Mouse (Mus musculus) neural tube, embryonic 15.5 days (tissue): Measurements from ENCODE around the gene 6030452D12Rik. TPM values are rescaled to one million over a fixed set of nuclear protein-coding genes. Genes with fewer than 3 reads are reported as not detected.

ENCODE experiments used
- ATAC-seq: fragments of 200-750 bp; cut with Nextera tagmentation; 2 replicates; pipeline ENCODE4 v1.8.0; 2017; ENCODE audit warnings: mild to moderate bottlenecking, moderate TSS enrichment, moderate library complexity; ENCODE audit not compliant: low FRiP score
- H3K27ac ChIP-seq: fragments of 300-500 bp; sonication (generic); replicated peaks from 2 replicates; pipeline ENCODE4 v1.5.1; 2015; ENCODE audit warnings: mild to moderate bottlenecking, inconsistent platforms
- H3K27me3 ChIP-seq: fragments of 300-500 bp; sonication (generic); replicated peaks from 2 replicates; pipeline ENCODE4 v1.6.1; 2015; ENCODE audit warnings: inconsistent platforms
- H3K36me3 ChIP-seq: fragments of 300-500 bp; sonication (generic); 2 replicates; pipeline ENCODE4 v1.6.1; 2015; ENCODE audit warnings: inconsistent platforms
- H3K4me1 ChIP-seq: fragments of 300-500 bp; sonication (generic); 2 replicates; pipeline ENCODE4 v1.6.1; 2015; ENCODE audit warnings: inconsistent platforms
- H3K4me2 ChIP-seq: fragments of 300-500 bp; sonication (generic); 2 replicates; pipeline ENCODE4 v1.6.1; 2015; ENCODE audit warnings: inconsistent platforms, mild to moderate bottlenecking, moderate library complexity
- H3K4me3 ChIP-seq: fragments of 300-500 bp; sonication (generic); replicated peaks from 2 replicates; pipeline ENCODE4 v1.5.1; 2015; ENCODE audit warnings: mild to moderate bottlenecking, inconsistent platforms
- H3K9ac ChIP-seq: fragments of 300-500 bp; sonication (generic); replicated peaks from 2 replicates; pipeline ENCODE4 v1.6.1; 2015; ENCODE audit warnings: mild to moderate bottlenecking, inconsistent platforms
- H3K9me3 ChIP-seq: fragments of 300-500 bp; sonication (generic); replicated peaks from 2 replicates; pipeline ENCODE4 v1.6.1; 2016; ENCODE audit warnings: inconsistent platforms
- WGBS: fragments of 180-500 bp; shearing (Covaris S2); methylation state at CpG from one replicate; pipeline ENCODE4 v1.1.7; 2015; ENCODE audit warnings: mixed read lengths; 5-methylcytosine and 5-hydroxymethylcytosine counted together
- polyA plus RNA-seq: library from polyadenylated mRNA; unstranded; fragments of >200 nt; fragmentation: Nextera tagmentation; extraction: Ambion mirVana; gene quantifications from 2 replicates; pipeline ENCODE4 v1.2.1, GENCODE M21; 2015

Gene 6030452D12Rik
- polyA plus RNA-seq, result not detected in 2 replicates

DNA sequence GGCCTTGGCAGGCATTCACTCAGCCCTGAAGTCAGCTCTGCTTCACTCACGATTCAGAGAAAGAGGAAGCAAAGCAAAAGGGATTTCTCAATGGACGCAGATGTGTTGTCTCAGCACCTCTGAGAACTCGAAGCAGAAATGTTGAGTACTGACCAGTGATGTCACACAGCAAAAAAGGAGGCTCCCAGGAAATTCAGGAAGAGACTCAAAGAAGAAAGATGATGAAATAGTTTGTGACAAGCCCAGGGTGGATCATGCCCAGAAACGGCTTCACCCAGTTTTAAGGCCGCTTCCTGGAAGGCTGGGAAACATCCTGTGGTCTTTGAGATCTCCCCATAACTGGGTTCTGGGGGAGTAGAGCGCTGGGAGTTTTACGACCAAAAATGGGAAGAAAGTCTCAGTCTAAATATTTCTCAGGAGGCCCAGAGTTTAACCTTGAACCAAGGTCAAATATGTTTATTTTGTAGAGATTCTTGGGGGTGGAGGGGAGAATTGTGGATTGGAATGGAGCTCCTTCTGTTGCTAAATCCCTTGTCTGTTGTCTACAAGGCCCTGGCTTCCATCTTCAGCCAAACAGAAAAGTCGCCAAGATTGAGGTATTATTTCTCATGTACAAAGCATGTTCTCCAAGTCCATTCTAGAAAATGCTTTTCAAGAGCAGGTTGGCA lies at the start of gene 6030452D12Rik:
6030452D12Rik (plus strand) TSS at position 505 of the 668 bp plus-strand sequence.
- WGBS, result 79% methylated on average over 8 of the region's 8 CpGs
- no peak for ATAC-seq
- no peak within 1 kb of the TSS for H3K9ac ChIP-seq
- H3K4me1 ChIP-seq, result peaks cover under 1% of the 10 kb centered on the region; the same call in 1 of the 2 replicates
- no peak within 1 kb of the TSS for H3K4me2 ChIP-seq
- no peak within 1 kb of the TSS for H3K27ac ChIP-seq
- H3K9me3 ChIP-seq, result no peaks in the 10 kb centered on the region
- no peak within 1 kb of the TSS for H3K4me3 ChIP-seq
- H3K27me3 ChIP-seq, result no peaks in the 10 kb centered on the region
- H3K36me3 ChIP-seq, result no peaks in the 10 kb centered on the region

DNA sequence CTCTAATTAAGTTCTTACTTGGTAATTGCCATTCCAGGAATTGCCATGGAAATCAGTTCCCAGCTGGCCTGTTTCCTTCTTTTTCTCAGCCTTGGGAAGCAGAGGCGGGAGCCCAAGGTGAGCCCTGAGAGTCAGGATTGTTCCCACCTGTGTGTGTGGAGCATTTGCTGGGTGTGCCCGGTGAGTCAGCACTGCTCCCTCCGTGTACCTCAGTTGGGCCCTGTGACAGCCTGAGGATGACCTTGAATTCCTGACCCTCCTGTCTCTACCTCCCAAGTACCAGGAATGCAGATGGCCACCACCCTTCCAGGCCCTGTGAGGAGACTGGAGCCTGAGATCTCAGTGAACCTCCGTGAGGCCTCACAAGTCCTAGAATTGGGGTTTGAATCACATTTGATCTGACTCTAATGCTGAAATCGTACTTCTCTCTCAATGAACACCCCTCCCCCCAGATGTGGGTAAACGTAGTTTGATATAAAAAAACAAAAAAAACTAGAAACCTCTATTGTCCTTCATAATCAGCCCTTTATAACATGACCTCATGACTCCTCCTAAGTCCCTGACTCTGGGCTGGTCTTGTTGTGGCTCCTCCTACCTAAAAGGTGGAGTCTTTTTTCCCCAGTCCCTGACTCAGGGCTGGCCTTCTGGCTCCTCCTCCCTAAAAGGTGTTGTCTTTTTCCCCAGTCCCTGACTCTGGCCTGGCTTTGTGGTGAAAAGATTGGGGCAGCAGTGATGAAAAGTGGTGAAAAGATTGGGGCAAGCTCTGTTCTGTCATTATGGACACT lies 48.8 kb upstream of the 6030452D12Rik start:
- Histone ChIP-seq H3K9me3 (no peaks in the 10 kb centered on the region), H3K4me1 (peaks cover 15% of the 10 kb centered on the region), H3K27ac (no peak overlapping the region), H3K4me3 (no peak overlapping the region), H3K27me3 (no peaks in the 10 kb centered on the region), H3K9ac (no peak overlapping the region), H3K4me2 (no peak overlapping the region), H3K36me3 (no peaks in the 10 kb centered on the region)
- no peak for ATAC-seq
- 71% methylated on average over 6 of the region's 6 CpGs for WGBS

DNA sequence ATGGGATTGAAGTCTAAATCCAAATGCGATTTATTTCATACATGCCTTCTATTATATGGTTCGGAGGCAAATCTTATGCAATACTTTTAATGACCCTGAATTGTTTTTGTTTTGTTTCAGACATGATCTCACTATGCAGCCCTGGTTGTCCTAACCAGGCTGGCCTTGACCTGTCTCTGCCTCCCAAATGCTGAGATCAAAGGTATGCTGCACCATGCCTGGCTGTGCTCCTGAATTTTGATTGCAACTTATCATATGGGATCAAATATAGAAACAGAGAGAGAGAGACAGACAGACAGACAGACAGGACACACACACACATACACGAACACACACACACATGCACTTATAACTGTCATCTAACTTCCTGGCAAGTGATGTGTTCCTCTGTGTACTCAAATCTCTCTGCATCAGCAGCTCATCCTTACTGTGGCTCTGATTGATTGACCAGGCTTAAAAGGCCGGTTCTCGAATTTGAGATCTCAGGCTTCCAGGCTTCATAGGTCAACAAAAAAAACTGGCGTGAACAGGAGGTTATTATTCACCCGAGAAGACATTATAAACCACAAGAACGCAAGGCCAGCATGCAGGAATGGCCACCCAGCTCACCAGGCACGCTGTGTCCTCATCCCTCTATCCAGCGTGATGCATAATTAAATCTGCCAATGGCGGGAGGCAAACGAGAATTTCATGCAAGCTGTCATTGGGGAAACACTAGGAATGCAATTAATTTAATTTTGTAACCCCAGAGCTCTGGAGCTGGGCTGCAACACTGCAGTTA lies 47.4 kb upstream of the 6030452D12Rik start:
- Histone ChIP-seq H3K27ac (0 out of 2 replicates have a peak overlapping the region, but pooled peaks have one; percentile 28), H3K4me1 (peaks cover 15% of the 10 kb centered on the region), H3K9me3 (no peaks in the 10 kb centered on the region), H3K4me2 (no peak overlapping the region), H3K9ac (no peak overlapping the region), H3K36me3 (no peaks in the 10 kb centered on the region), H3K4me3 (no peak overlapping the region), H3K27me3 (no peaks in the 10 kb centered on the region)
- 0 out of 2 replicates have a peak, but pooled peaks have one; percentile 59 for ATAC-seq
- 52% methylated on average over 12 of the region's 12 CpGs for WGBS

DNA sequence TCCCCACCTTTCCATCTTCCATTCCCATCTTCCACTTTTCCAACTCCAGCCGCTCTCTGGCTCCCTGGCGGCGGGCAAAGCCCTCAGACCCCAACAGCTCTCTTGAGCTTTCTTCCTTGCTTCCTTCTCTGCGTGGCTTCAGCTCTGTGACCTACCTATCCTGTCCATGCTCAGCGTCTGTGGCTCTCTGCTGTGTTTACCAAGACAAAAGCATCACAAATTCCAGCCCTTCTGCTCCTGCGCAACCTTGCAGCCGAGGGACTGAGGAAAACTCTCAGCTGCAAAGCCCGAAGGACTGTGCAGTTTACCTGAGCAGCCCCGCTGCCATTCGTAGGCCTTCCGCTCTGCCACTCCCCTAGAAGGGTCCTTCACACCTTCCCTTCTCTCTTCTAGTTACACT lies 46.3 kb upstream of the 6030452D12Rik start:
- peaks cover 15% of the 10 kb centered on the region for H3K4me1 ChIP-seq
- no peaks in the 10 kb centered on the region for H3K36me3 ChIP-seq
- H3K27me3 ChIP-seq, result no peaks in the 10 kb centered on the region
- no peak overlapping the region for H3K4me3 ChIP-seq
- 72% methylated on average over 11 of the region's 11 CpGs for WGBS
- no peak for ATAC-seq
- no peaks in the 10 kb centered on the region for H3K9me3 ChIP-seq
- no peak overlapping the region for H3K9ac ChIP-seq
- H3K4me2 ChIP-seq, result no peak overlapping the region
- H3K27ac ChIP-seq, result no peak overlapping the region

DNA sequence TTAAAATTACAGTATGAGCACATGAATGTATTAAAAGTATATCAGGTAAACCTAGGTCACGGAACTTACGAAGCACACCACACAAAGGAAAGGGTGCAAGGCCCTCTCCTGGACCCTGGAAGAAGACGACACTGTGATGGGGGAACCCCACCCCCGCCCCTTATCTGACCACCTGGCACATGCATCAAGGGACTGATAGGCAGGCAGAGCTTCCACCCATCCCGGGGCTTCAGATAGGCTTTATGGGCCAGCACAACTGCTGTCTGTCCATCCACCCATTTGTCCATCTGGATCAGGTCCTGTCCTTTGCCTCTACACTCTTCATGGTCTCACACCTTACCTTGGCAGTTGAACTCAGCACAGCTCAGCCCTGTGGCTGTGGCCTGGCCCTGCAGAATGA lies 38.2 kb upstream of the 6030452D12Rik start:
- Histone ChIP-seq H3K27me3 (no peaks in the 10 kb centered on the region), H3K4me3 (no peak overlapping the region), H3K9me3 (no peaks in the 10 kb centered on the region), H3K4me1 (peaks cover 7% of the 10 kb centered on the region), H3K36me3 (no peaks in the 10 kb centered on the region), H3K9ac (no peak overlapping the region), H3K4me2 (no peak overlapping the region), H3K27ac (no peak overlapping the region; the same call in 1 of the 2 replicates)
- ATAC-seq, result no peak
- WGBS, result 85% methylated on average over 5 of the region's 5 CpGs

DNA sequence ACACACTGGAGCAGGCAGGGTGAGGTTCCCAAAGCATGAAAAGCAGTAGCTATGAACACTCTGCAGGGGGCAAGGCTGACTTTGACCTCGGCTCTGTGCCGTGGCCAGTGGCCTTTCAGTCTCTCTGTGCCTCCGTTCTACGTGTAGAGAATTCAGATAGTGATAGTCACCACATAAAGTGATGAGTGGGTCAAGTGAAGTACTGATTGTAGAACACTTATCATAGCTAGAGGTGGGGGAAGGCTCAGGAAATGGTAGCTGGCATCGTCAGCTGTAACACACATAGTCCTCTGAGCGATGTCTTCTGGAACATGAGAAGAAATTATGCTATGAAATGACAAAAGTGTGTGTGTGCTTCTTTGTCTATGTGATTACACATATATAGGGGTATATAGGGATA lies 36.5 kb upstream of the 6030452D12Rik start:
- no peak for ATAC-seq
- WGBS, result 85% methylated on average over 6 of the region's 6 CpGs
- Histone ChIP-seq H3K9ac (no peak overlapping the region), H3K4me1 (peaks cover 7% of the 10 kb centered on the region), H3K36me3 (no peaks in the 10 kb centered on the region), H3K4me2 (no peak overlapping the region), H3K9me3 (no peaks in the 10 kb centered on the region), H3K27me3 (no peaks in the 10 kb centered on the region), H3K4me3 (no peak overlapping the region), H3K27ac (no peak overlapping the region)

DNA sequence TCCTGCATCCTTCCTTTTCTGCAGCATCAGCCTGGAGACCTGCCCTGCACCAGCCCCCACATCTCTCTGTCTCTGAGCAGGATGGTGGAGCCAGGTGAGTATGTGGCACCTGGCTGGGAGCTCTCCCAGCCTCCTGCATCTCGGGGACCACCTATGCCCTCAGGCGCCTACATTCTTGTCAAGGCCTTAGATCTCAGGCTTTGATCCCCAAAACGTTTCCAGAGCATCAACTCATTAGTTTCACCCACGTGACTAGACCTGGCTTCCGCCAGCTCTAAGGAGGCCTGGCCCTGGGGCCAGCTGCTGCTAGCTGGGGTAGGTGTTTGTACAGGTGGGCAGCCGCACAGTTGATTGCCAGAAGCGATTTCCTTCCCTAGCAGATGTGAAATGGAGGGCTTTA lies 30.8 kb upstream of the 6030452D12Rik start:
- Histone ChIP-seq H3K9ac (no peak overlapping the region), H3K9me3 (no peaks in the 10 kb centered on the region), H3K36me3 (no peaks in the 10 kb centered on the region), H3K4me3 (no peak overlapping the region), H3K4me1 (no peaks in the 10 kb centered on the region), H3K4me2 (no peak overlapping the region), H3K27ac (no peak overlapping the region), H3K27me3 (no peaks in the 10 kb centered on the region)
- no peak for ATAC-seq
- WGBS, result 65% methylated on average over 7 of the region's 7 CpGs

DNA sequence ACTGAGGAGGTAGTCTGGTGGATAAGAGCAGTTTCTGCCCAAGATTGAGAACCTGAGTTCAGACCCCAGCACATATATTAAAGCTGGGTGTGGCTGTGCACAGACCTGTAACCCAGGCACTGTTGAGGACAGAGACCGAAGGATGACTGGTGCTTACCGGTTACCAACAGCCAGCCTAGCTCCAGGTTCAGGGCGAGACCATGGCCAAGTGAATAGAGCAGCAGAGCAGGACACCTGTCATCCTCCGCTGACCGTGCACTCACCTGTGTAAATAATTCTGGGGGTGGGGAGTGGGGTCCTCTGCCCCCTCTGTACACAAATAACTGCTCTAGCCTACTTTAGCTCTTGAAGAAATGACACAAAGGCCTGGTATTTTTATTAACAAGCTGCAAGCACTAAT lies 26.3 kb upstream of the 6030452D12Rik start:
- no peak overlapping the region for H3K4me2 ChIP-seq
- H3K36me3 ChIP-seq, result no peaks in the 10 kb centered on the region
- no peaks in the 10 kb centered on the region for H3K4me1 ChIP-seq
- no peak overlapping the region for H3K27ac ChIP-seq
- H3K27me3 ChIP-seq, result no peaks in the 10 kb centered on the region
- no peak for ATAC-seq
- WGBS, result 93% methylated on average over 5 of the region's 5 CpGs
- no peak overlapping the region for H3K9ac ChIP-seq
- H3K4me3 ChIP-seq, result no peak overlapping the region
- H3K9me3 ChIP-seq, result no peaks in the 10 kb centered on the region

DNA sequence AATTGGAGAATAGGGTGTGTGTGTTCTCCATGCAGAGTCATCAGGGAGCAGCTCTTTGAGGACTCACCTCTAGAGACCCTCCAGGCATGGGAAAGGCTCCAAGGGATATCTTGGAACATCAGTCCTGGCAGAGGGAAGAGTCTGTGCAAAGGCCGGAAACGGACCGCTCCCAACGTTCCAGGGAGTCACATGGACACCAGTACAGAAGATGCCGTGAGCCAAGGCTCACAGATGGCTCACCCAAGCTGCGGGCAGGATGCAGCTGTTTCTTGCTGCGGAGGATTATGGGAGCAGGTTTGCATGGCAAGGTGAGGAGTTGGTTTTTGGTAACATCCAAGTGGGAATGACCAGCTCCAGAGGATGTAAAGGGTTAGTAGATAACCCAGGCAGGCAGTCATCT lies 3.9 kb downstream of the 6030452D12Rik start:
- no peak overlapping the region for H3K9ac ChIP-seq
- H3K4me3 ChIP-seq, result no peak overlapping the region
- 91% methylated on average over 7 of the region's 7 CpGs for WGBS
- no peaks in the 10 kb centered on the region for H3K36me3 ChIP-seq
- peaks cover 19% of the 10 kb centered on the region for H3K27me3 ChIP-seq
- no peaks in the 10 kb centered on the region for H3K9me3 ChIP-seq
- H3K4me1 ChIP-seq, result peaks cover 30% of the 10 kb centered on the region
- ATAC-seq, result no peak
- no peak overlapping the region for H3K27ac ChIP-seq
- H3K4me2 ChIP-seq, result no peak overlapping the region

DNA sequence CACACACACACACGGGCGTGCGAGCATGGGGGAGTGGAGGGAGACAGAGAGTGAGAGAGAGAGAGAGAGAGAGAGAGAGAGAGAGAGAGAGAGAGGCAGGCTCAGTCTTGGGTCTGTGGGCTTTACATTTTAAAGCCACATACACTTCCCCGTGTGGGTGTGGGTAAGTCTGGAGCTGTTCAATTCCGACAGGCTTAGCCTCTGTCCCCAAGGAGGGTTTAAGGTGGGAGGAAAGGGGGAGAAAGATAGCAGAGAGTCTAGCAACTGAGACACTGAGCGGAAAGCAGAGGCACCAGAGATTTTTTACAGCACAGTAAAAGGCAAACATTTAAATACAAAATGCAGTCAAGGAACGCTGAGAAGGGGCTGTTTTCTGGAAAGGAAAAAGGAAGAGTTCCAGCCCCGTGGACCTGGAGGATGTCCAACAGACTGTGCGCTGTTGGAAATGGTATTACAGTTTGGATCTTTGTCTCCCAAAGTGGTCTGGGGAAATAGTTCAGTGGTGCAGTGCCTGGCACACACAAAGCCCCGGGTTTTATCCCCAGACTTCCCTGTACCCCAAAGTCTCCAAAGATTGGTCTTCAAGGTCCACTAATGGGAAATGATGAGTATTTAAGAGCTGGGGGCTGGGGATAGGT lies 5.1 kb downstream of the 6030452D12Rik start:
- H3K9me3 ChIP-seq, result no peaks in the 10 kb centered on the region
- no peaks in the 10 kb centered on the region for H3K36me3 ChIP-seq
- no peak for ATAC-seq
- 47% methylated on average over 10 of the region's 10 CpGs for WGBS
- peaks cover 36% of the 10 kb centered on the region for H3K4me1 ChIP-seq
- no peak overlapping the region for H3K4me3 ChIP-seq
- H3K27me3 ChIP-seq, result peaks cover 29% of the 10 kb centered on the region
- H3K27ac ChIP-seq, result 0 out of 2 replicates have a peak overlapping the region, but pooled peaks have one; percentile 41
- no peak overlapping the region for H3K4me2 ChIP-seq
- no peak overlapping the region for H3K9ac ChIP-seq

DNA sequence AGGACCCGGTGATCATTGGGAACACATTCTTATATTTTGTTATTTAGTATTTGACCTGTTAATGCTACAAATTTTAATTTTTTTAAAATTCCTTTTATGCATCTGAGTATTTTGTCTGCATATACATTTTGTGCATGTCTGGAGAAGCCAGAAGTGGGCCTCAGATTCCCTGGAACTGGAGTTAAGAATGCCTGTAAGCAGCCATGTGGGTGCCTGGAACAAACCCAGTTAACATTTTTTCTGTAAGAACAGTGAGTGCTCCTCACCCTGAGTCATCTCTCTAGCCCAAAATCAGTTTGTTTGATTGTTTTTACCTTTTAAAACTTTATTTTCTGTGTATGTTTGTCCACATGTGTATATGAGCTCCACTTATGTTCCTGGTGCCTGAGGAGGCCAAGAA lies 5.8 kb downstream of the 6030452D12Rik start:
- H3K9me3 ChIP-seq, result no peaks in the 10 kb centered on the region
- H3K36me3 ChIP-seq, result no peaks in the 10 kb centered on the region
- no peak overlapping the region for H3K27ac ChIP-seq
- H3K9ac ChIP-seq, result no peak overlapping the region
- no peak overlapping the region for H3K4me2 ChIP-seq
- peaks cover 33% of the 10 kb centered on the region for H3K27me3 ChIP-seq
- 97% methylated on average over 1 of the region's 1 CpGs for WGBS
- no peak overlapping the region for H3K4me3 ChIP-seq
- H3K4me1 ChIP-seq, result peaks cover 42% of the 10 kb centered on the region
- no peak for ATAC-seq
